Mouse (Mus musculus): ENCODE measurements around the gene Ehd1. TPM values are rescaled to one million over a fixed set of nuclear protein-coding genes. Genes with fewer than 3 reads are reported as not detected.

Ehd1 gene
- polyA plus RNA-seq, 1 experiment from 2014 or later, result 177 TPM

DNA sequence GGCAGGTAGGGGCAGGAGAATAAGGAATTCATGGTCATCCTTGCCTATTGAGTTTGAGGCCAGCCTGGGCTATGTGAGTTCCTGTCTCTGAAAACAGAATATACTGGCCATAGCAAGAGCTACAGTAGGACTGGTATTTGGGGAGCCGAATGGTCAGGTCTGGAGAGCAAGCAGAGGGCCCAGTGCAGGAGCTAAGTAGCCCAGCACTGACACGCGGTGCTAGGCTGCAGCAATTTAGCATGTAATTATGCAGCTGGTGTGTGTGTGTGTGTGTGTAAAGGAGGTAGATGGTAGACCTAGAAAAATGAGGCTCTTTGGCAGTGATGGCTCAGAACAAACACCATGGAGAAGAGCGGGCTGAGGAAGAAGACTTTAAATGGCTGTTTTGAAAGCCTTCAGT lies 71.1 kb downstream of the Ehd1 start:
- 93% methylated on average over 4 of the region's 4 CpGs for WGBS
- no peak overlapping the region for H3K27ac ChIP-seq (ENCODE audit: low read depth, low read length)
- H3K27me3 ChIP-seq (replicated peaks; ENCODE audit: control insufficient read depth, insufficient read depth, low read length), result no peaks in the 10 kb centered on the region
- H3K9ac ChIP-seq (ENCODE audit: low read depth, low read length), result no peak overlapping the region
- no peaks in the 10 kb centered on the region for H3K9me3 ChIP-seq (ENCODE audit: control insufficient read depth)
- no peak overlapping the region for H3K4me2 ChIP-seq (replicated peaks; ENCODE audit: low read depth)
- H3K4me1 ChIP-seq (replicated peaks; ENCODE audit: control insufficient read depth, insufficient read depth, low read length), result no peaks in the 10 kb centered on the region
- H3K36me3 ChIP-seq (ENCODE audit: control insufficient read depth, insufficient read depth), result peaks cover 36% of the 10 kb centered on the region; the same call in 1 of the 2 replicates
- no peak for ATAC-seq
- no peak for TF ChIP-seq CTCF (IDR thresholded peaks at IDR 0.05; ENCODE audit: low read depth)
- no peak overlapping the region for H3K4me3 ChIP-seq (ENCODE audit: low read depth, low read length)

DNA sequence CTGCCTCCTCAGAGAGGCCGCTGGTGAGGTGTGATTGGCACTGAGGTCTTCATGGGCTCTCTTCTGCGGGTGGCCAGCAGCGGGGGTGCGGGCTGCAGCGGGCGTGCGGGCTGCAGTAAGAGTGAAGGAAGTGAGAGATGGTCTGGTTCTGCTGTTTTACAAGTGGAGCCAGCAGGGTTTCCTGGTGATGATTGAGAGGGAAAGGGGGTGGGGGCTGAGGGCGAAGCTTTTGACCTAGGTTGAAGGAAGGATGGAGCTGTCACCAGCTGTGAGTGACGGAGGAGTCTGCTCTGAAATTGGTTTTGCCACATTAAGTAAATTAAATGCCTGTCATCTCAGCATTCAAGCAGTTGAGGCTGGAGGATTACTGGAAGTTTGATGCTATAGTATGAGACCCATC lies 72.2 kb downstream of the Ehd1 start:
- ATAC-seq, result no peak
- Histone ChIP-seq H3K36me3 (ENCODE audit: control insufficient read depth, insufficient read depth) (peaks cover 39% of the 10 kb centered on the region; the same call in 1 of the 2 replicates), H3K9me3 (ENCODE audit: control insufficient read depth) (no peaks in the 10 kb centered on the region), H3K4me3 (ENCODE audit: low read depth, low read length) (no peak overlapping the region), H3K27ac (ENCODE audit: low read depth, low read length) (no peak overlapping the region), H3K4me2 (replicated peaks; ENCODE audit: low read depth) (no peak overlapping the region), H3K4me1 (replicated peaks; ENCODE audit: control insufficient read depth, insufficient read depth, low read length) (no peaks in the 10 kb centered on the region), H3K27me3 (replicated peaks; ENCODE audit: control insufficient read depth, insufficient read depth, low read length) (no peaks in the 10 kb centered on the region), H3K9ac (ENCODE audit: low read depth, low read length) (no peak overlapping the region)
- TF ChIP-seq CTCF (IDR thresholded peaks at IDR 0.05; ENCODE audit: low read depth), result no peak
- 76% methylated on average over 9 of the region's 9 CpGs for WGBS

DNA sequence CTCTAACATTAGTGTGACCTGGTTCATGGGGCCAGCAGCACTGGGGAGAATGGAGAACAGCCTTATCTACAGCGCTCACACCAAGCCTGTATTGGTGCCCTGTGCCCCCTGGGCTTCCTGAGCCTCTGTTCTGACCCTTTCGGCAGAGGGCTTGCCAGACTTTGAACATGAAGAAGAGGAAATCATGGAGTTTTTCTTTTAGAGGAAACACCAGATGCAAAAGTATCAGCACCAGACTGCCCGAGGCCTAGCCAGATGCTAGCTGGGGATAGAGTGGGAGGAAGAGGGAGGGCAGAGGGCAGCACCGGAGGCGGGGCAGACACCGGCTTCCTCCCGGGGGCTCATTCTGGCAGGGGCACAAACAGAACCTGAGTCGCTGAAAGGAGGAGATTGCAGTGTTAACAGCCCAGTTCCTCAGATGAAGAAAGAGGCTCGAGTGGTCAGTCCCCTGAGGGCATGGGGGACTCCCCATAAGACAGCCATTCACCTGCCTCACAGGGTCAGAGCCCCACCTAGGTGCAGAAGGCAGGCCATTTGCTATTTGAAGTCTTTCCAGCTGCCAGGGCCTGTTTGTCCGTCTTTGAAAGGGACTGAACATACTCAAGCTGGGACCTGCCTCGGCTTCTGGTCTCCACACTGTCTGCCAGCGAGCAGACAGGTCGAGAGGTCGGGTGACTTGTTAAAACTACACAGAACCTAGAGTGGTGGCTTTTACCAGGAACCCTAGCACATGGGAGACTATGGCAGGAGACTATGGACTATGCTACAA lies 72.9 kb downstream of the Ehd1 start:
- Histone ChIP-seq H3K4me1 (replicated peaks; ENCODE audit: control insufficient read depth, insufficient read depth, low read length) (no peaks in the 10 kb centered on the region), H3K27ac (ENCODE audit: low read depth, low read length) (no peak overlapping the region), H3K4me3 (ENCODE audit: low read depth, low read length) (no peak overlapping the region), H3K4me2 (replicated peaks; ENCODE audit: low read depth) (no peak overlapping the region), H3K9ac (ENCODE audit: low read depth, low read length) (no peak overlapping the region), H3K27me3 (replicated peaks; ENCODE audit: control insufficient read depth, insufficient read depth, low read length) (no peaks in the 10 kb centered on the region), H3K36me3 (ENCODE audit: control insufficient read depth, insufficient read depth) (peaks cover 37% of the 10 kb centered on the region; the same call in 1 of the 2 replicates), H3K9me3 (ENCODE audit: control insufficient read depth) (no peaks in the 10 kb centered on the region)
- no peak for TF ChIP-seq CTCF (IDR thresholded peaks at IDR 0.05; ENCODE audit: low read depth)
- WGBS, result 49% methylated on average over 14 of the region's 14 CpGs
- ATAC-seq, result no peak

MicroRNAs within 50 kb of the gene (microRNA counts, 519-probe panel; counts per million panel counts)
- 6,371 counts per million, percentile 99 among the panel's probes with 10 or more counts for microRNA mmu-miR-192

Small RNA genes within 50 kb of the gene (microRNA-seq; reads per million reads assigned to microRNA genes)
- gene Mir192 (36,860 reads per million, percentile 98 among the genes with 10 or more reads in this experiment), gene Mir194-2 (15,950 reads per million, percentile 95 among the genes with 10 or more reads in this experiment), gene Mir6989 (1.1 reads per million)

Other genes with a start within 250 kb of the Ehd1 start
- gene Syvn1, start 230.1 kb upstream of the Ehd1 start, polyA plus RNA-seq (2015; fragmentation: Nextera tagmentation; extraction: Ambion mirVana), result 17.7 and 21.3 TPM in 2 replicates
- gene Mrpl49, start 218.9 kb upstream of the Ehd1 start, polyA plus RNA-seq (2015; fragmentation: Nextera tagmentation; extraction: Ambion mirVana), result 35.0 and 36.3 TPM in 2 replicates
- gene Fau, start 218.9 kb upstream of the Ehd1 start, polyA plus RNA-seq (2015; fragmentation: Nextera tagmentation; extraction: Ambion mirVana), result 964 and 990 TPM in 2 replicates
- gene Znhit2, start 215.5 kb upstream of the Ehd1 start, polyA plus RNA-seq (2015; fragmentation: Nextera tagmentation; extraction: Ambion mirVana), result 30.8 and 33.3 TPM in 2 replicates
- 13.4 and 17.5 TPM in 2 replicates for gene Tm7sf2, start 208.4 kb upstream of the Ehd1 start, polyA plus RNA-seq (2015; fragmentation: Nextera tagmentation; extraction: Ambion mirVana)
- gene Vps51, start 199.5 kb upstream of the Ehd1 start, polyA plus RNA-seq (2015; fragmentation: Nextera tagmentation; extraction: Ambion mirVana), result 35.9 and 42.4 TPM in 2 replicates
- gene Tmem262, start 196.7 kb upstream of the Ehd1 start, polyA plus RNA-seq (2015; fragmentation: Nextera tagmentation; extraction: Ambion mirVana), result not detected in 2 replicates
- 0.43 and 0.47 TPM in 2 replicates for gene Gm28374, start 194.5 kb upstream of the Ehd1 start, polyA plus RNA-seq (2015; fragmentation: Nextera tagmentation; extraction: Ambion mirVana)
- gene Zfpl1, start 191.8 kb upstream of the Ehd1 start, polyA plus RNA-seq (2015; fragmentation: Nextera tagmentation; extraction: Ambion mirVana), result 54.9 and 56.2 TPM in 2 replicates
- gene Cdca5, start 191.7 kb upstream of the Ehd1 start, polyA plus RNA-seq (2015; fragmentation: Nextera tagmentation; extraction: Ambion mirVana), result 8.7 and 8.9 TPM in 2 replicates
- not detected in 2 replicates for gene AC131692.1, start 182.3 kb upstream of the Ehd1 start, polyA plus RNA-seq (2015; fragmentation: Nextera tagmentation; extraction: Ambion mirVana)
- 273 and 333 TPM in 2 replicates for gene Naaladl1, start 170.9 kb upstream of the Ehd1 start, polyA plus RNA-seq (2015; fragmentation: Nextera tagmentation; extraction: Ambion mirVana)
- gene Sac3d1, start 158.1 kb upstream of the Ehd1 start, polyA plus RNA-seq (2015; fragmentation: Nextera tagmentation; extraction: Ambion mirVana), result 17.0 and 19.1 TPM in 2 replicates
- 23.0 and 23.3 TPM in 2 replicates for gene Snx15, start 148.4 kb upstream of the Ehd1 start, polyA plus RNA-seq (2015; fragmentation: Nextera tagmentation; extraction: Ambion mirVana)
- gene Batf2, start 135.7 kb upstream of the Ehd1 start, polyA plus RNA-seq (2015; fragmentation: Nextera tagmentation; extraction: Ambion mirVana), result 0.61 and 1.3 TPM in 2 replicates
- gene Arl2, start 135.2 kb upstream of the Ehd1 start, polyA plus RNA-seq (2015; fragmentation: Nextera tagmentation; extraction: Ambion mirVana), result 70.6 and 71.5 TPM in 2 replicates
- gene Majin, start 92.3 kb upstream of the Ehd1 start, polyA plus RNA-seq (2015; fragmentation: Nextera tagmentation; extraction: Ambion mirVana), result 0.20 TPM in 1 of 2 replicates, not detected in the other
- 0.26 and 0.34 TPM in 2 replicates for gene Gpha2, start 50.3 kb upstream of the Ehd1 start, polyA plus RNA-seq (2015; fragmentation: Nextera tagmentation; extraction: Ambion mirVana)
- gene Ppp2r5b, start 40.9 kb upstream of the Ehd1 start, polyA plus RNA-seq (2015; fragmentation: Nextera tagmentation; extraction: Ambion mirVana), result 15.2 and 17.1 TPM in 2 replicates
- 3.6 and 4.0 TPM in 2 replicates for gene Atg2a, start 35.1 kb upstream of the Ehd1 start, polyA plus RNA-seq (2015; fragmentation: Nextera tagmentation; extraction: Ambion mirVana)
- gene Cdc42bpg, start 29.7 kb downstream of the Ehd1 start, polyA plus RNA-seq (2015; fragmentation: Nextera tagmentation; extraction: Ambion mirVana), result 1.8 and 2.3 TPM in 2 replicates
- gene Men1, start 58.3 kb downstream of the Ehd1 start, polyA plus RNA-seq (2015; fragmentation: Nextera tagmentation; extraction: Ambion mirVana), result 17.1 and 19.6 TPM in 2 replicates
- 4.1 and 4.3 TPM in 2 replicates for gene Map4k2, start 64.4 kb downstream of the Ehd1 start, polyA plus RNA-seq (2015; fragmentation: Nextera tagmentation; extraction: Ambion mirVana)
- gene Sf1, start 87.0 kb downstream of the Ehd1 start, polyA plus RNA-seq (2015; fragmentation: Nextera tagmentation; extraction: Ambion mirVana), result 51.9 and 55.3 TPM in 2 replicates
- 4.1 and 4.7 TPM in 2 replicates for gene Pygm, start 107.7 kb downstream of the Ehd1 start, polyA plus RNA-seq (2015; fragmentation: Nextera tagmentation; extraction: Ambion mirVana)
- gene Rasgrp2, start 122.6 kb downstream of the Ehd1 start, polyA plus RNA-seq (2015; fragmentation: Nextera tagmentation; extraction: Ambion mirVana), result 38.5 and 41.5 TPM in 2 replicates
- gene Nrxn2, start 142.0 kb downstream of the Ehd1 start, polyA plus RNA-seq (2015; fragmentation: Nextera tagmentation; extraction: Ambion mirVana), result 1.2 and 1.4 TPM in 2 replicates